Mouse (Mus musculus) MN1 (cell line): ENCODE measurements around the gene Cyp2j13.
A peak's percentile ranks its signal among the peaks of the same experiment; 100 is the strongest.
"Not testable (repeated sequence)": the region's sequence is repeated elsewhere in the genome, so short reads cannot be mapped to it uniquely, and the experiment has no call there.

Source experiments
- DNase-seq: peaks from one replicate; pipeline ENCODE4 v3.0.0-alpha.2; 2016; ENCODE audit warnings: low spot score

Gene Cyp2j13

GRCm38 (mm10) chr4:96077261-96078125 is at the start of gene Cyp2j13:
Cyp2j13 (minus strand) TSS chr4:96077546.
- no peak for DNase-seq

GRCm38 (mm10) chr4:96096841-96097240 is 19.5 kb upstream of the Cyp2j13 start:
- no peak for DNase-seq

- no peak for DNase-seq
Observed at GRCm38 (mm10) chr4:96091869-96092268, 14.5 kb upstream of the Cyp2j13 start.

- DNase-seq: not testable (repeated sequence)
Observed at GRCm38 (mm10) chr4:96089356-96090048, 12.2 kb upstream of the Cyp2j13 start.

- no peak for DNase-seq
Observed at GRCm38 (mm10) chr4:96078308-96078707, 962 bp upstream of the Cyp2j13 start.

- no peak for DNase-seq
Observed at GRCm38 (mm10) chr4:96062045-96062444, 15.3 kb downstream of the Cyp2j13 start.

GRCm38 (mm10) chr4:96060106-96060505 is 17.2 kb downstream of the Cyp2j13 start:
- DNase-seq: no peak

GRCm38 (mm10) chr4:96028412-96028811 is 48.9 kb downstream of the Cyp2j13 start:
- DNase-seq: peak; percentile 7

- DNase-seq: peak; percentile 9
Observed at GRCm38 (mm10) chr4:96022803-96023202, 54.5 kb downstream of the Cyp2j13 start.

- DNase-seq: no peak
Observed at GRCm38 (mm10) chr4:96016875-96017274, 60.5 kb downstream of the Cyp2j13 start.

GRCm38 (mm10) chr4:95982221-95982620 is 95.1 kb downstream of the Cyp2j13 start:
- not testable (repeated sequence) for DNase-seq
